Mouse (Mus musculus): ENCODE results near the gene Cpn1.
"Not testable (repeated sequence)": the region's sequence is repeated elsewhere in the genome, so short reads cannot be mapped to it uniquely, and the experiment has no call there.

Cpn1 gene

GRCm38 (mm10) chr19:43980711-43981110 lies 5.6 kb downstream of the Cpn1 start:
- DNase-seq = no peak

GRCm38 (mm10) chr19:43977799-43978198 lies 8.6 kb downstream of the Cpn1 start:
- no peak for DNase-seq

GRCm38 (mm10) chr19:43976661-43977060 lies 9.7 kb downstream of the Cpn1 start:
- DNase-seq = peak in 1 of 2 experiments; percentile 9

DNA sequence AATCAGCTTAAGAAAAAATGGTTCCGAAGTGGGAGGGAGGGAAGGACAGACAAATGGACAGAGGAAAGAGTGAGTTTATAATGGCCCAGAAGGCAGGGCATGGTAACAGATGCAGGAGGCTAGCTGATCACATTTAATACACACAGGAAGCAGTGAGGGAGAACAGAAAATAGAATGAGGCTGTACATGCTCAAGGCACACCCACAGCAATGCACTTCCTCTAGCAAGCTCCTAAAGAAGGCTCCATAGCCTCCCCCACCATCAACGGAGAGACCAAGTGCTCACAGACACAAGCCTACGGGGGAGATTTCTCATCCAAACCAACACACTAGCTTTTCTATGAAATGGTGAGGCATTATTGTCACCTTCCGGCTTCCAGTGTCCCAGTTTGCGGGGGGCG lies 12.1 kb downstream of the Cpn1 start:
- DNase-seq = no peak

DNA sequence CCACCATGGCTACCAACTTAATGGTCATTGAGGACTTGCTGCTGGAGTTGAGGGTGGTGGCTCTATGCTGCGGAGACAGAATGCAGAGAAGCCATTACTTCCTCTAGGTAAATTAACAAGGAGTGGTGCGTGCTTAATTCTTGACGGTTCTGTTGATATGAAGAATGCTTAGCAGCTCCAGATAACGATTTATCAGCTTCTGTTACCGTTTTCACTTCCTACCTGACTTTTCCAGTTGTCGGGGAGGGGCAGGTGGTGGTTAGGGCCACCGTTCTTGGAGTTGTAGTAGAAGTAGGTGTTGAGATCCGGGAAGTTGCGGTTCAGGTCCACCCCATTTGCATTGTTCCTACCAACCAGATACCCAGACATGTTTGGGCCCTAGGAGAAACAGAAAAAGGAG lies 12.6 kb downstream of the Cpn1 start:
- DNase-seq = no peak

GRCm38 (mm10) chr19:43972129-43972528 lies 14.2 kb downstream of the Cpn1 start:
- DNase-seq = no peak

- no peak for DNase-seq
These were observed 17.8 kb downstream of the Cpn1 start for GRCm38 (mm10) chr19:43968436-43969026.

GRCm38 (mm10) chr19:43966481-43966880 lies 19.9 kb downstream of the Cpn1 start:
- DNase-seq = no peak

DNA sequence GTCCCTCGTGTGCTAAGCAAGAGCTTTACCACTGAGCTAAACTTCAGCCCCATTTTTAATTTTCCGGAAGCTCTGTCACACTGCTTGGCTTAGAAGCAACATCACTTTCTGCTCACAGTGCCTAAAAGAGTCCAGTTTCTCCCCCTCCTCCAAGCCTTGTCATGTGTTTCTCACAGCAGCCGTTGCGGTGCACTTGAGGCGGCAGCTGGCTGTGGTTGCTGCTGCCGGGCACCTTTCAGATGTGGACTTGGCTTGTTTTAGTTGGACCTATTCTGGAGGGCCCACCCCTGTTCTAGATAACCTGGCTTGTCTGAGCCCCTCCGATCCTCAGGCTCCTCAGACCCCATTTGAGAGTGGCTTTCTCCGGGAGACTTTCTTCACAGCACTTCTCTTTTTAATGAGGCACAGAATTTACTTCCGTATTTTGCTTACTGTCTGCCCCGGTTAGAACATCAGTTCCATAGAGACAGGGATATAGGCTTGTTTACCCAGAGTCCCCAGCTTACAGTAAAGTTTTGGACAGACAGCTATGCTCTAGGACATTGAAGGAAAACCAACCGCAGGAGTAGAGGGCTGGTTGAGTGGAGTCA lies 20.8 kb downstream of the Cpn1 start:
- no peak for DNase-seq

GRCm38 (mm10) chr19:43962795-43963194 lies 23.6 kb downstream of the Cpn1 start:
- DNase-seq = no peak

DNA sequence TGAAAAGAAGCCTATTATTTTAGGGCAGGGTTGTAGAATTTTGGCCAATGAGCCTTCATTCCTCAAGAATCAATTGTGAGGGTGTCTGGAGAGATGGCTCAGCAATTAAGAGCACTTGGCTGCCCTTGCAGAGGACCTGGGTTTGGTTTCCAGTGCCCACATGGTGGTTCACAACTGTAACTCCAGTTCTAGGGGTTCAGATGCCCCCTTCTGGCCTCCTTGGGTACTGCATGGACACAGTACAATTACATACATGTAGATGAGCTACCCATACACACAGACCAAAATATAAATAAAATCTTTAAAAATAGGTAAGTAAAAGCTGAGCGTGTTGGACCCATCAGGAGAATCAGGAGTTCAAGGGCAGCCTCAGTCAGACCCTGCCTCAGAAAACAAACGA lies 25.2 kb downstream of the Cpn1 start:
- DNase-seq = no peak

DNA sequence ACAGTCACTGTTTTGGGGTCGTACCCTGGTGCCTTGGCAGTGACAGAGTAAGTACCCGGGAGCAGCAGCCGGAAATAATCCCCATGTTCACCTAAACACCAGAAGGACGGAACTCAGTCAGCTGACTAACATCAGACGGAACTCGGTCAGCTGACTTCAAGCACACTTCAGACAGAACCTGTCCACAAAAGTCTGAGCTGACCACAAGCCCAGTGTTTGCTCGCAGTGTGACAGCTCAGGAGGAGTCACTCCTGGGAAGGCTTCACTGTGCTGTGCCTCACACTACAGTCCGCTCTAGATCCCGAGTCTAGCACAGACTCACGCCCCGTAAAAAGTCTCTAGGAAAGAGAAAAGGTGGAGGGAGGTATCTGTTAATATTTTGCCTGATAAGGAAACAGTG lies 26.3 kb downstream of the Cpn1 start:
- DNase-seq = peak; percentile 56 to 66

- peak; percentile 66 to 74 for DNase-seq
These were observed 27.2 kb downstream of the Cpn1 start for GRCm38 (mm10) chr19:43959162-43959561.

DNA sequence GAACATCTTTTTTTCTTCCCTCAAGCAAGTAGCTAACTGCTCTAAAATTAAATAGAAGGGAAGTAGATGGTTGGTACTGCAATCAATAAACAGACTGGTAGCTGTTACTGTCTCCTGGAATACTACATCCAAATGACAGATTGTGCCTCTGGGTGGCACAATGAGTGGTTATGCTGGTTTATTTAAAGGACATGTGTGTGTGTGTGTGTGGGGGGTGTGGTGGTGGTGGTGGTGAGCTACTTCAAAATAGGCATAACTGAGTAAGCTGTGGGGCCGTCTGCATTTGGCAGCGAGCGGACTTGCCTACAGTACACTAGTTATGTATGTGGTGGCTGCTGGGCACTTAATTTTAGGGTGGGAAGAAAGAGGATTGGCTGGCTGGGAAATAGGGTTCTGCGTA lies 28.5 kb downstream of the Cpn1 start:
- DNase-seq = no peak

GRCm38 (mm10) chr19:43957402-43957801 lies 29.0 kb downstream of the Cpn1 start:
- DNase-seq = no peak

GRCm38 (mm10) chr19:43955266-43955665 lies 31.1 kb downstream of the Cpn1 start:
- DNase-seq = no peak

DNA sequence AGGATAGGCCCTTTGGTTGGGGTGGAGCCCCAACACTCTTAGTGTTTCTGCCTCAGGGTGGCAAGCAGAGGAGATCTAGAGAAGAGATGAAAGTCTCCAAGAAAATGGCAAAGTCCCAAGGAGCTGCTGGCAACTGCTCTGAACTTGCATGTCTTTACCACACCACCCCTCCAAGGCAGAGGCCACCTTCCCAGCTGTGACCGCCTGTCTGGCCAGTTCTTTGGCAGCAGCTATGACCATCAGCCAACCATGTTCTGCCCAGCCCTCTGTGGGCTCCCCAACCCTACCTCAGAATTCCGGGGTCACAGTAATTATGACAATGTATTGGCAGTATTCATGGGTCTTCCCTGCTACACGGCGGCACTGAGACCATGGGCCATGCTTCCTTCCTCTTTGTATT lies 31.5 kb downstream of the Cpn1 start:
- no peak for DNase-seq

DNA sequence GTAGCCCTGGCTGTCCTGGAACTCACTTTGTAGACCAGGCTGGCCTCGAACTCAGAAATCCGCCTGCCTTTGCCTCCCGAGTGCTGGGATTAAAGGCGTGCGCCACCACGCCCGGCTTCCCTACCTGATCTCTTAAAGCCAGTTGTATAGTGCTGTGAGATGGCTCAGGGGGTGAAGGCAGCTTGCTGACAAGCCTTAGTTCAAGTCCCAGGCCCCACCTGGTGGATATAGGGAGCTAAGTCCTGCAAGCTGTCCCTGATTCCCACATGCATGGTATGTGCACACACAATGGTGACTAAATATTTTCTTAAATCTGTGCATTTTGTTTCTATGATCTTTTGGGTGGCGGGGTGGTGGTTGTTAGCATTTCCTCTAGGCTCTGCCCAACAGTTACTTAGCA lies 33.4 kb downstream of the Cpn1 start:
- DNase-seq = not testable (repeated sequence)

DNA sequence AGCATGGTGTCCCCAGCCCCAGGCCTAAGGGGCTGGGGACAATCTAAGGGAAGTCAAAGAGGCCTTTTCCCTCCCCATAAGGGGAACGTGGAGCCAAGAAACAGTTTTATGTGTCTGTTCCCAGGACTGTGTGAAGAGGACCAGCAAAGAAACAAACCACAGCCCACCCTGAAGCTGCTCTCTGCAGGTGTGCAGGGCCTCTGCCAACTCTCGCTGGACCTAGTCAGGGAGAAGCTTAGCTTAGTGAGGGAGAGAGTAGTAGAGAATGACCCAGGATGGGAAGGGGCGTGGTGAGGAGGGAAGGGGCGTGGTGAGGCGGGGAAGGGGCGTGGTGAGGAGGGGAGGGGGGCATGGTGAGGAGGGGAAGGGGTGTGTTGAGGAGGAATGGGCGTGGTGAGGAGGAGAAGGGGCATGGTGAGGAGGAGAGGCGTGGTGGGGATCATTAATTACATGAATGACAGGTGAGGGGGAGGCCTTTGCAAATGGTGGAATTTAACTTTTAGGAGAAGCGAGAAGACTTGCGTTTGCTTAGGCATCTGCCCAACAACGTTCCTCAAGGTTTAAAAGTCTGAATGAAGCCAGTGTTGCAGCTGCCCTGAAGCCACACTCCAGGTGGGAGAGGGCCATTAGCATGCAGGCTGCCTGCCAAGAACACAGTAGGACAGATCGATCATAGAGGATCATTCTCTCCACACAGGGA lies 37.1 kb downstream of the Cpn1 start:
- no peak for DNase-seq

GRCm38 (mm10) chr19:43944566-43944965 lies 41.8 kb downstream of the Cpn1 start:
- DNase-seq = no peak

DNA sequence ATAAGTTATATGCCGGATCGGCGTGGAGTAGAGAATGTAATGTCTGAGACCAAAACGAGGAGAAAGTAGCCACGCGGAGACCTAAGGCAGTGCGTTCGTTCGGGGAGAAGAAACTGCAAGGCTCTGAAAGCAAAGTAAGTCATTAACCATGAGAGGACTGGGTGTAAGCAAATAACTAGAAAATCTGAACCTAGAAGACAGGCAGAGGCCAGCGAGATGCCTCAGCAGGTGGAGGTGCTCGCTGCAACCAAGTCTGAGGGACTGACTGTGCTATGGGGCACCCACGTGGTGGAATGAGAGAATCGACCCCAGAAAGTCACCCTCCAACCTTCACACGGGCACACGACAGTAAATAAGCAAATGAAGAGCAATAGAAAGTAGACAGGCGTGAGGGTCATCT lies 43.3 kb downstream of the Cpn1 start:
- DNase-seq = no peak

GRCm38 (mm10) chr19:43939769-43940689 lies 46.3 kb downstream of the Cpn1 start, which contains the start of gene Dnmbp:
Dnmbp (minus strand) TSS chr19:43940191.
- DNase-seq = peak; percentile 78 to 87

- DNase-seq = no peak
These were observed 47.1 kb downstream of the Cpn1 start for GRCm38 (mm10) chr19:43939171-43939768.
